Mouse (Mus musculus) liver, adult 2 months (tissue): ENCODE results near the gene Arhgap10.

Experiments
- CTCF ChIP-seq: fragments of 200-500 bp; IDR thresholded peaks from 2 replicates; pipeline ENCODE4 v1.5.1; 2011; ENCODE audit warnings: low read depth, low read length, control low read depth
- POLR2A ChIP-seq: fragments of 200-500 bp; IDR thresholded peaks from 2 replicates; pipeline ENCODE4 v1.6.1; 2011; ENCODE audit warnings: low read length, control low read depth; ENCODE audit not compliant: insufficient read depth; ENCODE audit errors: extremely low read depth

- TF ChIP-seq CTCF (no peak), POLR2A (no peak)
Observed at GRCm38 (mm10) chr8:77294599-77294998, 223.2 kb downstream of the Arhgap10 start.
